Mouse (Mus musculus): ENCODE data around the gene Sars2. TPM values are rescaled to one million over a fixed set of nuclear protein-coding genes. Genes with fewer than 3 reads are reported as not detected.

Sars2 gene
- polyA plus RNA-seq, 1 experiment from 2014 or later = 16.3 TPM

DNA sequence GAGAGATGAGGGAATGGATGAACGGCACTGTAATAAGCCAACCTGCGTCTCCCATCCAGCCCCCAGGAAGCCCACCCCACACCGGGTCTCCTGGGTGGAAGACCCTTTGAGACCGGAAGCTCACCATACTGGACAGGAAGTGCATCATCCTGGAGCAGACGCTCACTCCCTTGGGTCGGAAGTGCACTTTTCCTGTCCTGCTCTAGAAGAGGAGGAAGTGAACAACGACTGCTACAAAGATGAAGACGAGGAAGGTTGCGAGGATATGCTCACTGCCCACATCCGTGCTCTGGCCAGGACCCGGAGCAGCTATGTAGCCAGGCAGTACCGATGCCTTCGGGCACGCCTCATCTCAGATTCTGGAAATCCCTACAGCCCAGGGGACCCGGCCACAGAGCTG lies 54.0 kb downstream of the Sars2 start:
- H3K27me3 ChIP-seq = no peaks in the 10 kb centered on the region
- H3K4me2 ChIP-seq = peak overlapping the region; percentile 84
- 12% methylated on average over 15 of the region's 15 CpGs for whole genome bisulfite sequencing (ENCODE audit: insufficient replicate concordance)
- H3K27ac ChIP-seq = peak overlapping the region; percentile 74
- DNase-seq = no peak
- H3K9me3 ChIP-seq (replicated peaks) = no peaks in the 10 kb centered on the region
- H3K4me1 ChIP-seq (replicated peaks) = peaks cover 27% of the 10 kb centered on the region
- 0 out of 2 replicates have a peak, but pooled peaks cover 5% of the 10 kb centered on the region for H3K36me3 ChIP-seq
- peak overlapping the region; percentile 76 for H3K9ac ChIP-seq
- peak; percentile 21; the same call in 1 of the 2 replicates for ATAC-seq (ENCODE audit: low read depth)
- peak overlapping the region; percentile 61 for H3K4me3 ChIP-seq (replicated peaks)

- 4% methylated on average over 32 of the region's 32 CpGs for WGBS (ENCODE audit: insufficient replicate concordance)
- no peaks in the 10 kb centered on the region for H3K9me3 ChIP-seq (replicated peaks)
- H3K4me3 ChIP-seq (replicated peaks) = peak overlapping the region; percentile 61
- ATAC-seq (ENCODE audit: low read depth) = peak; percentile 79
- H3K4me2 ChIP-seq = peak overlapping the region; percentile 84
- H3K27ac ChIP-seq = peak overlapping the region; percentile 74
- DNase-seq = peak; percentile 72
- peaks cover 31% of the 10 kb centered on the region for H3K4me1 ChIP-seq (replicated peaks)
- H3K27me3 ChIP-seq = no peaks in the 10 kb centered on the region
- H3K9ac ChIP-seq = peak overlapping the region; percentile 76
- 0 out of 2 replicates have a peak, but pooled peaks cover 5% of the 10 kb centered on the region for H3K36me3 ChIP-seq
Measured at GRCm38 (mm10) chr7:28796562-28796975, 54.8 kb downstream of the Sars2 start.

DNA sequence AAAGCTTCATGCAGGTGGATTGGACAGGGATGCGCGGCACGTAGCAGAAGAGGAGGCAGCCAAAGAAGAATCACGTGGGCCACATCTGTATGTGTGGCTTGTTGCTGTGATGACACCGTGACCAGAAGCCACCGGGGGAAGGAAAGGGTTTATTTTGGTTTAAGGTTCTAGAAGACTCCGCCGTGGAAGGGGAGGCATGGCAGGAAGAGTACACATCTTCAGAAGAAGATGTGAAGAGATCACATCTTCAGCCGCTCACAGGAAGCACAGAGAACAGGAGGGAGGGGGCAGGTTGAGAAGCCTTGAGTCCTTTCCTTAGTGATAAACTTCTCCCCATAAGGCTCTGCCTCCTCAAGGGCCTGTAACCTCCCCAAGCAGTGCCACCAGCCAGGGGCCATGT lies 58.2 kb downstream of the Sars2 start:
- WGBS (ENCODE audit: insufficient replicate concordance) = 84% methylated on average over 9 of the region's 9 CpGs
- ATAC-seq (ENCODE audit: low read depth) = no peak
- H3K4me3 ChIP-seq (replicated peaks) = no peak overlapping the region

DNA sequence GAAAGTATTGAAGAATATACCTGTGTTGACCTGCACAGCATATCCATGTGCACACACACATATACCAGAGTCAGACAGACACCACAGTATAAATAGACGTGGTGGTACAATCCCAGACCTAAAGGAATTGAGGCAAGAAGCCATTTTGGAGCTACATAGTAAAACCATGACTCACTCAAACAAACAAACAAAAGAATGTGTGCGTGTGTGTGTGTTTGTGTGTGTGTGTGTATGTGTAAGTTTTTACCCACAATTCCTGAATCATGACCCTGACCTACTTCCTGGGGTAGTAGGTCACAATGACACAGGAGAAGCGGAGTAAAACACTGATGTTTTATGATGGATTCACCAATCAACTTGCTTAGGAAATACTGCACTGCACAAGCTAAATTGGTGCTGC lies 59.7 kb downstream of the Sars2 start:
- no peak overlapping the region; the same call in 1 of the 2 replicates for H3K27ac ChIP-seq
- H3K4me1 ChIP-seq (replicated peaks) = peaks cover 51% of the 10 kb centered on the region
- DNase-seq = no peak
- no peaks in the 10 kb centered on the region for H3K27me3 ChIP-seq
- no peak overlapping the region for H3K9ac ChIP-seq
- H3K36me3 ChIP-seq = 0 out of 2 replicates have a peak, but pooled peaks cover 5% of the 10 kb centered on the region
- no peak overlapping the region for H3K4me3 ChIP-seq (replicated peaks)
- H3K9me3 ChIP-seq (replicated peaks) = no peaks in the 10 kb centered on the region
- 77% methylated on average over 3 of the region's 3 CpGs for WGBS (ENCODE audit: insufficient replicate concordance)
- H3K4me2 ChIP-seq = no peak overlapping the region
- no peak for ATAC-seq (ENCODE audit: low read depth)

More for the DNA sequence above, 58.2 kb downstream of the Sars2 start:
- no peak overlapping the region for H3K9ac ChIP-seq
- H3K36me3 ChIP-seq = 0 out of 2 replicates have a peak, but pooled peaks cover 5% of the 10 kb centered on the region
- no peak overlapping the region for H3K27ac ChIP-seq
- no peaks in the 10 kb centered on the region for H3K27me3 ChIP-seq
- peaks cover 63% of the 10 kb centered on the region for H3K4me1 ChIP-seq (replicated peaks)
- no peak overlapping the region for H3K4me2 ChIP-seq
- H3K9me3 ChIP-seq (replicated peaks) = no peaks in the 10 kb centered on the region
- DNase-seq = no peak

DNA sequence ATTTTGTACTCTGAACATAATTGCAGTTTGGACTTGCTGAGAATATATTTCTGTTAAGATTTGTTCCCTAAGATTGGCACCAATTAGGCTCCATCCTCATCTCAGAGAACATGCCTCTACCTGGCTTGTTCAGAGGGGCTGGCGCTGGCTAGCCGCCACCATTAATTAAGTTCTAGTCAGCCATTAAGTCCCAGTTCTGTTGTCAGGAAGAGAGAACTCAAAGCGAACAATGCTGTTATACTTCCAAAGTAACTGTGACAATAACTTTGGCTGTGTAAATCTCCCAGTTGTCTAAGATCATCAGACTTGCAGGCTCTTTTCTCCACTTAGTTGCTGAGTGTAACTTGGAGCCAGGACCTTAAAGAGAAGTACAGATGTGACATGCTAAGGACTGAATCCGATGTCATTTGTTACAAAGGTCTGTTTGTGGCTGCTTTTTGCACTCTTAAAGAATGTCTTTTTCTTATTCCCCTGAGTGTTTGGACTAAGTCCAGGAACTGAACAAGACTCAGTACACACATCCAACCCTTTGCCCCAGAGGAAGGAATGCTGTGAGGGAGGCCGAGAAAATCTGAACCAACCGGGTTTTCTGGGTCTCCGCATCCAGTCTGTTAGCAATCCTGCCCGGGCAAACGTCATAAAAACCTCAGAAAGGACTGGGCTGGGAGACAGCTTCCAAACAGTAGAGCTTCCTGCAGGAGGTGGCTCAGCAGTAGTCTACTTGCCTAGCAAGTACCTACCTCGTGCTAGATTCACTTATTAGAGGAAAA lies 60.3 kb downstream of the Sars2 start:
- Histone ChIP-seq H3K9ac (peak overlapping the region; percentile 46; the same call in 1 of the 2 replicates), H3K36me3 (0 out of 2 replicates have a peak, but pooled peaks cover 5% of the 10 kb centered on the region), H3K4me2 (no peak overlapping the region), H3K4me1 (replicated peaks) (peaks cover 49% of the 10 kb centered on the region), H3K9me3 (replicated peaks) (no peaks in the 10 kb centered on the region), H3K4me3 (replicated peaks) (no peak overlapping the region), H3K27me3 (no peaks in the 10 kb centered on the region), H3K27ac (peak overlapping the region; percentile 87)
- DNase-seq (no peak), ATAC-seq (ENCODE audit: low read depth) (no peak)
- 50% methylated on average over 10 of the region's 10 CpGs for WGBS (ENCODE audit: insufficient replicate concordance)

- H3K27me3 ChIP-seq = no peaks in the 10 kb centered on the region
- H3K4me2 ChIP-seq = peak overlapping the region; percentile 29
- peak overlapping the region; percentile 87 for H3K27ac ChIP-seq
- peak overlapping the region; percentile 46; the same call in 1 of the 2 replicates for H3K9ac ChIP-seq
- 0 out of 2 replicates have a peak, but pooled peaks cover 5% of the 10 kb centered on the region for H3K36me3 ChIP-seq
- DNase-seq (no peak), ATAC-seq (ENCODE audit: low read depth) (peak; percentile 65)
- no peaks in the 10 kb centered on the region for H3K9me3 ChIP-seq (replicated peaks)
- H3K4me3 ChIP-seq (replicated peaks) = no peak overlapping the region
- 14% methylated on average over 10 of the region's 10 CpGs for WGBS (ENCODE audit: insufficient replicate concordance)
- peaks cover 49% of the 10 kb centered on the region for H3K4me1 ChIP-seq (replicated peaks)
Measured at GRCm38 (mm10) chr7:28802846-28803588, 61.2 kb downstream of the Sars2 start.

Other genes starting within 250 kb of the Sars2 start
- gene Ifnl2, start 231.5 kb upstream of the Sars2 start, polyA plus RNA-seq (2015; fragmentation: Nextera tagmentation; extraction: Ambion mirVana) = not detected in 2 replicates
- gene Ifnl3, start 219.2 kb upstream of the Sars2 start, polyA plus RNA-seq (2015; fragmentation: Nextera tagmentation; extraction: Ambion mirVana) = not detected in 2 replicates
- gene Sycn, start 201.1 kb upstream of the Sars2 start, polyA plus RNA-seq (2015; fragmentation: Nextera tagmentation; extraction: Ambion mirVana) = not detected in 2 replicates
- gene Nccrp1, start 194.7 kb upstream of the Sars2 start, polyA plus RNA-seq (2015; fragmentation: Nextera tagmentation; extraction: Ambion mirVana) = not detected in 2 replicates
- 4.1 and 5.8 TPM in 2 replicates for gene Samd4b, start 143.8 kb upstream of the Sars2 start, polyA plus RNA-seq (2015; fragmentation: Nextera tagmentation; extraction: Ambion mirVana)
- 16.2 and 18.5 TPM in 2 replicates for gene Pak4, start 143.8 kb upstream of the Sars2 start, polyA plus RNA-seq (2015; fragmentation: Nextera tagmentation; extraction: Ambion mirVana)
- not detected in 2 replicates for gene Acp7, start 110.7 kb upstream of the Sars2 start, polyA plus RNA-seq (2015; fragmentation: Nextera tagmentation; extraction: Ambion mirVana)
- 0.29 and 0.32 TPM in 2 replicates for gene Fbxo27, start 49.1 kb upstream of the Sars2 start, polyA plus RNA-seq (2015; fragmentation: Nextera tagmentation; extraction: Ambion mirVana)
- 1.4 and 1.8 TPM in 2 replicates for gene Fbxo17, start 25.2 kb upstream of the Sars2 start, polyA plus RNA-seq (2015; fragmentation: Nextera tagmentation; extraction: Ambion mirVana)
- gene Mrps12, start 172 bp upstream of the Sars2 start, polyA plus RNA-seq (2015; fragmentation: Nextera tagmentation; extraction: Ambion mirVana) = 106 and 112 TPM in 2 replicates
- gene Ccer2, start 14.2 kb downstream of the Sars2 start, polyA plus RNA-seq (2015; fragmentation: Nextera tagmentation; extraction: Ambion mirVana) = not detected in 2 replicates
- gene Sirt2, start 24.7 kb downstream of the Sars2 start, polyA plus RNA-seq (2015; fragmentation: Nextera tagmentation; extraction: Ambion mirVana) = 25.1 and 28.4 TPM in 2 replicates
- gene Nfkbib, start 25.5 kb downstream of the Sars2 start, polyA plus RNA-seq (2015; fragmentation: Nextera tagmentation; extraction: Ambion mirVana) = 37.0 and 37.1 TPM in 2 replicates
- 10.8 and 12.0 TPM in 2 replicates for gene Rinl, start 47.0 kb downstream of the Sars2 start, polyA plus RNA-seq (2015; fragmentation: Nextera tagmentation; extraction: Ambion mirVana)
- 130 and 154 TPM in 2 replicates for gene Hnrnpl, start 66.5 kb downstream of the Sars2 start, polyA plus RNA-seq (2015; fragmentation: Nextera tagmentation; extraction: Ambion mirVana)
- 74.5 and 77.7 TPM in 2 replicates for gene Ech1, start 83.2 kb downstream of the Sars2 start, polyA plus RNA-seq (2015; fragmentation: Nextera tagmentation; extraction: Ambion mirVana)
- 1.6 and 3.1 TPM in 2 replicates for gene Lgals4, start 91.9 kb downstream of the Sars2 start, polyA plus RNA-seq (2015; fragmentation: Nextera tagmentation; extraction: Ambion mirVana)
- 0.44 TPM in 1 of 2 replicates, not detected in the other for gene Lgals7, start 121.9 kb downstream of the Sars2 start, polyA plus RNA-seq (2015; fragmentation: Nextera tagmentation; extraction: Ambion mirVana)
- 0.09 and 0.13 TPM in 2 replicates for gene Capn12, start 139.4 kb downstream of the Sars2 start, polyA plus RNA-seq (2015; fragmentation: Nextera tagmentation; extraction: Ambion mirVana)
- 116 and 131 TPM in 2 replicates for gene Actn4, start 220.3 kb downstream of the Sars2 start, polyA plus RNA-seq (2015; fragmentation: Nextera tagmentation; extraction: Ambion mirVana)
- gene Eif3k, start 239.9 kb downstream of the Sars2 start, polyA plus RNA-seq (2015; fragmentation: Nextera tagmentation; extraction: Ambion mirVana) = 294 and 308 TPM in 2 replicates
- 27.4 and 29.1 TPM in 2 replicates for gene Map4k1, start 240.1 kb downstream of the Sars2 start, polyA plus RNA-seq (2015; fragmentation: Nextera tagmentation; extraction: Ambion mirVana)